Mouse (Mus musculus): ENCODE results near the gene Qsox1.

DNA sequence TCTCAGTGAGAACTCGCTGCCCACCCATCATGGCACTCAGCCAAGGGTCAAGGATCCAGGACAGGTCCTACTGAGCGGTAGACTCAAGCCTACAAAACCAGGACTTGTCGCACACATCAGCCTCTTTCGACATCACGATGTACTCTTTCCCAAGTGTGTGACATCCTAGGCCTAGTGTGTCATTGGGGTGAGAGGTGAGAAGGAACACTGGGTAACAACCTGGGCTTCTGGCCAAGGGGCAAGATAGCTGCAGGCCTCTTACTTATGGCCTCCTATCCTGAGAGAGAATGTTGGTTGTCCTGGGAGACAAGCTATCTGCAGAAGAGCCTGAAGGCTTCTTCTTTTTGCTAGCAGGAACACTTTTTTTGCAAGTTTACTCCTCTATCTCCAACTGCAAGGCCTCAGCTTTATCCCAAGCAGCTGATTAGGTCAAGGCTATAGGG lies 16.9 kb downstream of the Qsox1 start:
- TF ChIP-seq CTCF (IDR thresholded peaks at IDR 0.05; ENCODE audit: borderline replicate concordance, extremely low read depth, insufficient read depth, insufficient read length), result no peak
- TF ChIP-seq POLR2A (IDR thresholded peaks at IDR 0.05; ENCODE audit: borderline replicate concordance, extremely low read depth, insufficient read depth, insufficient read length, poor library complexity, severe bottlenecking), result no peak

Data from brain, embryonic 14.5 days (tissue).